Mouse (Mus musculus) spleen, adult 2 months (tissue): ENCODE data around the gene Arhgef3. TPM values are rescaled to one million over a fixed set of nuclear protein-coding genes. Genes with fewer than 3 reads are reported as not detected.

ENCODE experiments used
- DNase-seq, 2 experiments: peaks; one replicate each; pipeline versions ENCODE4 v3.0.0 to v3.0.0-alpha.2; 2012 to 2021; ENCODE audit warnings: low spot score in 2 of 2, low read depth in 1 of 2
- H3K27ac ChIP-seq: fragments of 200-500 bp; 2 replicates; pipeline ENCODE4 v1.5.1; 2012; ENCODE audit warnings: low read length, inconsistent platforms; ENCODE audit not compliant: insufficient read depth
- H3K27me3 ChIP-seq: fragments of 200-500 bp; 2 replicates; pipeline ENCODE4 v1.6.1; 2012; ENCODE audit warnings: mild to moderate bottlenecking, moderate library complexity, low read length, inconsistent platforms; ENCODE audit not compliant: control insufficient read depth, insufficient read depth
- H3K36me3 ChIP-seq: fragments of 200-500 bp; 2 replicates; pipeline ENCODE4 v1.6.1; 2012; ENCODE audit warnings: mild to moderate bottlenecking, low read length, inconsistent platforms; ENCODE audit not compliant: control insufficient read depth, insufficient read depth
- H3K4me1 ChIP-seq: fragments of 200-500 bp; 2 replicates; pipeline ENCODE4 v1.6.1; 2011; ENCODE audit warnings: inconsistent platforms; ENCODE audit not compliant: control insufficient read depth, insufficient read depth, insufficient read length
- H3K4me3 ChIP-seq: fragments of 200-500 bp; 2 replicates; pipeline ENCODE4 v1.5.1; 2011; ENCODE audit warnings: mild to moderate bottlenecking, inconsistent platforms; ENCODE audit not compliant: insufficient read depth, insufficient read length; ENCODE audit errors: extremely low read depth
- CTCF ChIP-seq: fragments of 200-500 bp; IDR thresholded peaks from 2 replicates; pipeline ENCODE4 v1.5.1; 2011; ENCODE audit warnings: mild to moderate bottlenecking, inconsistent platforms; ENCODE audit not compliant: insufficient read depth, insufficient read length, insufficient replicate concordance; ENCODE audit errors: extremely low read depth
- POLR2A ChIP-seq: fragments of 200-500 bp; IDR thresholded peaks from 2 replicates; pipeline ENCODE4 v1.6.1; 2011; ENCODE audit warnings: low read depth, low read length, inconsistent platforms
- WGBS: fragments of 180-500 bp; shearing (Covaris S2); methylation state at CpG from one replicate; pipeline ENCODE4 v1.1.7; 2018; 5-methylcytosine and 5-hydroxymethylcytosine counted together
- polyA plus RNA-seq: library from polyadenylated mRNA; depleted of rRNA; stranded (reverse); fragments of >200 nt; gene quantifications from 2 replicates; pipeline ENCODE4 v1.2.3, GENCODE M21; 2012

Gene Arhgef3
- polyA plus RNA-seq, 1 experiment, result 21.1 TPM

DNA sequence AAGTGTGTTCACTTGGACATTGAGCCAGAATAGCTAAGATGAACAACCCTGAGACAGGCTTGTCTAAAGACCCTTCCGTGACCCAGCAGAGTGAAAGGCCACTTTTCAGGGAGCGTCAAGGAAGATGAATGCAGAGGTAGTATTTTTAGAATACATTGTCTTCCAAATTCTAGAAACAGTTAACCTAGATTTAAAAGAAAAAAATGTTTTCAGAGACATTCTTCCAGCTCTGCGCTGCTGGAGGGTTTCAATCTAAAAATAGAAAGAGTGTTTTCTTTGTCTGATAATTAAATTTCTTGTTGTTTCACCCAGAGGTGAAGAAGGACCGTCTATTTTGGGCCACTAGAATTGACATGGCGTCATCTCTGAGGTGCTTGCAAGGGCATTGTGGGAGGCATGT lies 174.4 kb downstream of the Arhgef3 start:
- TF ChIP-seq CTCF (no peak), POLR2A (no peak)

DNA sequence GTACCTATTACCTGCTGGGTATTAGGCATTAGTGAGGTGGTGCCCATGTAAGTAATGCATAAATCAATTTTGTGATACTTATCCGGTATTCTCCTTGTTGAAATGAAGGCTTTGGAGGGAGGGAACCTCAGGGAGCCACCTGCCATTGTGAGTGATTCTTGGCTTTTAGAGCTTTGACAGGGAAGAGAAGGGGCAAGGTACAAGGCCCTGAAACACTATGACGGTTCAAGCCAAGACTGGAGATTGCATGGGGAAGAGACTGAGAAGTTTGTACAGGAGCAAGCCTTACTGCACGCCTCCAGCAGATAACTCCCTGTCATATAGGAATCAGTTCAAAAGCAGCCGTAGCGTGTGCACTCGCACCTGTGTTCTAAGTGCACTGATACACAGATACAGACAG lies 177.4 kb downstream of the Arhgef3 start:
- H3K27ac ChIP-seq, result no peak overlapping the region
- no peaks in the 10 kb centered on the region for H3K27me3 ChIP-seq
- DNase-seq, result no peak
- H3K4me1 ChIP-seq, result no peaks in the 10 kb centered on the region
- no peak for TF ChIP-seq POLR2A
- TF ChIP-seq CTCF, result no peak
- H3K36me3 ChIP-seq, result no peaks in the 10 kb centered on the region
- WGBS, result 94% methylated on average over 6 of the region's 6 CpGs
- no peak overlapping the region for H3K4me3 ChIP-seq

More for the DNA sequence above, 174.4 kb downstream of the Arhgef3 start:
- Histone ChIP-seq H3K4me3 (no peak overlapping the region), H3K27me3 (no peaks in the 10 kb centered on the region), H3K4me1 (no peaks in the 10 kb centered on the region), H3K36me3 (no peaks in the 10 kb centered on the region), H3K27ac (no peak overlapping the region)
- no peak for DNase-seq
- WGBS, result 87% methylated on average over 5 of the region's 5 CpGs

DNA sequence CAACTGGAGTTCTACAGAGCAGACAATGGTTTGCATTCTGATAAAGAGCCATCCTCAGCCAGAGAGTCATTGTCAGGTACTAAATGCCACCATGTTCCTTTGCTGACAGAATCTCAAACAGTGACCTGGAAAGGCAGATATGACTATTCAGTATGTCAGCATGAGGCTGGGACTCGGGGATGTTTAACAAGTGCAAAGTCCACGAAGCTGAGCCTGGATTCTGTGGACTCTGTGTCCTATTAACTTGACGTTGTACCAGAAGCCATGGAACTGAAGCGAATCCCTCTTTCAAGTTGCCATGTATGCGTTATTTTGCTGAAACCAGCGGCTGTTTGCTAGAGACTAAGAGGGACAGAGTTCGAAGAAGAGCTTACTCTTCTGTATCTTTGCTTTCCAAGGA lies 181.1 kb downstream of the Arhgef3 start:
- no peak for TF ChIP-seq POLR2A
- TF ChIP-seq CTCF, result no peak
- H3K36me3 ChIP-seq, result no peaks in the 10 kb centered on the region
- H3K4me1 ChIP-seq, result no peaks in the 10 kb centered on the region
- H3K27ac ChIP-seq, result no peak overlapping the region
- no peak for DNase-seq
- WGBS, result 94% methylated on average over 7 of the region's 7 CpGs
- H3K4me3 ChIP-seq, result no peak overlapping the region
- no peaks in the 10 kb centered on the region for H3K27me3 ChIP-seq

DNA sequence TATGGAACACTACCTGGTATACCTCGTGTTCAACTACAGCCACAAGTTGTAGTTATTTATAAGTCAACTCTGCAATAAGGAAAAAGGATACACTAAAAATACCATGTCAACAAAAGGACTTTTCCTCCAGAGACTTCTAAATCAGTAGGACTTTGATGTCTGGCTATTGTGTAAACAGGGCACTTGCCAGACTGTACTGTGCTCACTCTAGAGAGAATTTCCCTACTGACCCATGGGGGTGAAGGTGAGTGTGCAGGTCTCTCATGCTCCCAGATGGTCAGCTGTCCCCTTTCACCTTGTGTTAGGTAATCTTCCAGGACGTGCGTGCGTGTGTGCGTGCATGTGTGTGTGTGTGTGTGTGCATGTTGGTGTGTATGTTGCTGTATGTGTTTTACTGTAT lies 182.3 kb downstream of the Arhgef3 start:
- H3K4me3 ChIP-seq, result no peak overlapping the region
- 83% methylated on average over 5 of the region's 5 CpGs for WGBS
- no peak for DNase-seq
- H3K36me3 ChIP-seq, result no peaks in the 10 kb centered on the region
- TF ChIP-seq POLR2A (no peak), CTCF (no peak)
- no peak overlapping the region for H3K27ac ChIP-seq
- H3K4me1 ChIP-seq, result no peaks in the 10 kb centered on the region
- H3K27me3 ChIP-seq, result no peaks in the 10 kb centered on the region

DNA sequence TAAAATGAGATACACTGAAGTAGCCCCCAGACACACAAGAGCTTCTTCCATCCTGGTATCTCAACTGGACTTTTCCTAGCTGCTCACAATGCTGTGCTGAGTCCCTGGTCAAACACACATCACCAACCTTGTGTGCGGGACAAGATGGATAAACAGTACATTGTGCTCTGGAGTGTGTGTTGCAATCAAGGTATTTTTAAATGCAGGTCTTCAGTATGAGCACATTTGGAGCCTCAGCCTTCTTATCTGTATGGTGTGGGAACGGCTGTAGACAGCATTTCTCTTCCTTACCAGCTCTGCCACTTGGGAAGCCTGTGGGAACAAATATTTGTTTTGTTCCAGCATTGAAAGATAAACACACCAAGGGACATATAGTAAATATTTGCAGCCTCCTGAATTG lies 184.2 kb downstream of the Arhgef3 start:
- Histone ChIP-seq H3K4me3 (no peak overlapping the region), H3K27ac (no peak overlapping the region), H3K4me1 (no peaks in the 10 kb centered on the region), H3K36me3 (no peaks in the 10 kb centered on the region), H3K27me3 (no peaks in the 10 kb centered on the region)
- TF ChIP-seq CTCF (no peak), POLR2A (no peak)
- WGBS, result 91% methylated on average over 2 of the region's 2 CpGs
- no peak for DNase-seq

DNA sequence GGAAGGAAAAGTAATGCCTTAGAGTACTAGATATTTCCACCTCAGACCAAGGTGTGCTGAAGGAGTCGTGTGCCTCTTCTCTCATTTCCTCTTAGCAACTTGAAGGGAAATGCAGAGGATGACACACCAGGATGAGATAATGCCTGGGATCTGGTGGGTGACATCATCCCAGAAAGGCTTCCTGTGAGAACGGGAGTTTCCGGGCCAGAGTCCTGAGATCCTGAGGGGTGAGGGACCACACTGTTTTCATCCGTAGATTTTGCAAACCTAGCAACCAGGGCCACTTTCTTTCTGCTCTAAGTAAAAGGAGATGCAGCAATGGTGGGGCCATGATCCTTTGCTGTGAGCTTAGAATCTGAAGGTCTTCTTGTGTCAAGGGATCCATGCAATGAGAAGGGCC lies 185.0 kb downstream of the Arhgef3 start:
- TF ChIP-seq POLR2A (no peak), CTCF (no peak)
- Histone ChIP-seq H3K4me3 (no peak overlapping the region), H3K36me3 (no peaks in the 10 kb centered on the region), H3K27me3 (no peaks in the 10 kb centered on the region), H3K4me1 (no peaks in the 10 kb centered on the region), H3K27ac (no peak overlapping the region)
- DNase-seq, result no peak
- 70% methylated on average over 4 of the region's 4 CpGs for WGBS

DNA sequence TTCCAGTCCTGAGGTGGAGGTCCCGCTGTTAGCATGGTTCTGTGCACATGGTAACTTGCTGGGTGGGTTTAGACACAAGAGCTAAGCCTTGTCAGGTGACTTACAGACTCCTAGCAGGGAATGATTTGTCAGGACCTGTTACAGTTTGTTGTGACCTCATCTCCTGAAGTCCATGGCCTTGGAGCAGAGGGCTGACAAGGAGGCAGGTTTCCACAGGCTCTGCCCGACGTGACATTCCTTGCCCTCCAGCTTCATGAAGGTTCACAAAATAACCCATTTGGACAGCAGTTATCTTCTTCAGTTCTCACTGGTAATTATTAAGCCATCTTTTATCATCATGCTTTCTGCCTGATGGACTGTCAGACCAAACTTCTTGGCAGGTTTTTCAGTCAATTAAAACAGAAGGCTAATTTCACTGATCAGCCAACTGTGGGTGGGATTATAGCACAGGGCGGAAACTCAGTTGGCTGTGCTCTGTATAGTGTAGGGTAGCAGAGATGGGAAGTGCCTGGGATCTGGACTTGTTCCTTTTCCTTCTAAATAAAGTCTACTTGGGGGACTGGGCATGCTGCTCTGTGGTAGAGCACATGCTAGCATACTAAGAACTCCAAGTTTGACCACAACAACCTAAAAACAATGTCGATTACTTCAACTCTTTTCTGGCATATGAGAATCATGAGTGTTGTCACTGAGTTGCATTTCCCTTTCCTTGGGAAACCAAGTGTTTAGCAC lies 187.2 kb downstream of the Arhgef3 start:
- H3K36me3 ChIP-seq, result no peaks in the 10 kb centered on the region
- TF ChIP-seq CTCF, result no peak
- no peak for TF ChIP-seq POLR2A
- H3K4me3 ChIP-seq, result no peak overlapping the region
- no peak for DNase-seq
- WGBS, result 81% methylated on average over 5 of the region's 5 CpGs
- no peaks in the 10 kb centered on the region for H3K27me3 ChIP-seq
- no peaks in the 10 kb centered on the region for H3K4me1 ChIP-seq
- H3K27ac ChIP-seq, result no peak overlapping the region
